Mouse (Mus musculus): ENCODE results near the gene BC048562.

DNA sequence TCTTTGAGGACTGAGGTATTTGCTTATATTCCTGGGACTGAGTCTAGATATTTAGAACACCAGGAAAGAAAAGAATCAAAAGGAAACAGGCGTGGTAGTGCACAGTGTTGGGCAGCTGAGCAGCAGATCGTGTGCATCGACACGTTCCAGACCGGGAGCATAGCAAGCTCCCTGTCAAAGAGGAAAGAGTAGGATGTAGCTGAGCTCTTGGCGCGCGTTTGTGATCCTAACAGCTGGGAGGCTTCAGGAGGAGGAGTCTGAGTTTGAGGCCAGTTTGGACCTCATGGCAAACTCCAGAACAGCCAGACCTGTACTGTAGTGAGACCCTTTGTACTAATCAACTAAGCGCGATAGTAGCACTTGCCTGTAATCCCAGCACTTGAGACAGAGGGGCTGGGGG, 25.9 kb downstream of the BC048562 start:
- TF ChIP-seq CTCF (IDR thresholded peaks at IDR 0.05; ENCODE audit: extremely low read depth, insufficient read depth, low read length), result no peak
- no peak for TF ChIP-seq POLR2A (IDR thresholded peaks at IDR 0.05; ENCODE audit: extremely low read depth, insufficient read depth, low read length)
